Mouse (Mus musculus): ENCODE results near the gene Lrp6. TPM values are rescaled to one million over a fixed set of nuclear protein-coding genes. Genes with fewer than 3 reads are reported as not detected.
A peak's percentile ranks its signal among the peaks of the same experiment; 100 is the strongest.

Lrp6 gene
- polyA plus RNA-seq, 1 experiment from 2014 or later, result 22.5 TPM

DNA sequence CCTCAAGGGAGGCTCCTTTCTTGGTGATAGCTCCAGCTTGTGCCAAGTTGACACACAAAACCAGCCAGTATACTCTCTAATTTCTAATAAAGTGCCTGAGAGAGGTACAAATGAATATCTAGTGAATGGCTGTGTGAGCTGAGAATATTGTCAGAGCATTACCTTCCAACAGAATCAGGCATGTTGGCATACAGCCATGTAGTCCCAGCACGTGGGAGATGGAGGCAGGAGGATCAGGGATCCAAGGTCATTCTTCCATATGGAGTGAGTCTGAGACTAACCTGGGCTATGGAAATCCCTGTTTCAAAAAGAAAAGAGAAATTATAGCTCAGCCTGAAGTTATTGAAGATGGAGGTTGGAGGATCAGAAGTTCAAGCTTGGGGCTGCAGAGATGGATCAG is 32.5 kb upstream of the Lrp6 start:
- 67% methylated on average over 1 of the region's 1 CpGs for WGBS
- no peak overlapping the region for H3K4me2 ChIP-seq
- no peaks in the 10 kb centered on the region for H3K27me3 ChIP-seq
- H3K4me1 ChIP-seq, result no peaks in the 10 kb centered on the region
- no peak for ATAC-seq
- no peak overlapping the region for H3K9ac ChIP-seq
- no peaks in the 10 kb centered on the region for H3K36me3 ChIP-seq (ENCODE audit: poor library complexity, severe bottlenecking)
- no peaks in the 10 kb centered on the region for H3K9me3 ChIP-seq (replicated peaks)
- H3K27ac ChIP-seq, result no peak overlapping the region
- H3K4me3 ChIP-seq, result no peak overlapping the region

- no peaks in the 10 kb centered on the region for H3K27me3 ChIP-seq
- no peaks in the 10 kb centered on the region for H3K9me3 ChIP-seq (replicated peaks)
- no peak overlapping the region for H3K4me3 ChIP-seq
- no peaks in the 10 kb centered on the region for H3K36me3 ChIP-seq (ENCODE audit: poor library complexity, severe bottlenecking)
- no peaks in the 10 kb centered on the region for H3K4me1 ChIP-seq
- H3K9ac ChIP-seq, result no peak overlapping the region
- no peak for ATAC-seq
- no peak overlapping the region for H3K27ac ChIP-seq
- WGBS, result 91% methylated on average over 6 of the region's 6 CpGs
- H3K4me2 ChIP-seq, result no peak overlapping the region
Observed at GRCm38 (mm10) chr6:134597651-134598229, 31.0 kb upstream of the Lrp6 start.

DNA sequence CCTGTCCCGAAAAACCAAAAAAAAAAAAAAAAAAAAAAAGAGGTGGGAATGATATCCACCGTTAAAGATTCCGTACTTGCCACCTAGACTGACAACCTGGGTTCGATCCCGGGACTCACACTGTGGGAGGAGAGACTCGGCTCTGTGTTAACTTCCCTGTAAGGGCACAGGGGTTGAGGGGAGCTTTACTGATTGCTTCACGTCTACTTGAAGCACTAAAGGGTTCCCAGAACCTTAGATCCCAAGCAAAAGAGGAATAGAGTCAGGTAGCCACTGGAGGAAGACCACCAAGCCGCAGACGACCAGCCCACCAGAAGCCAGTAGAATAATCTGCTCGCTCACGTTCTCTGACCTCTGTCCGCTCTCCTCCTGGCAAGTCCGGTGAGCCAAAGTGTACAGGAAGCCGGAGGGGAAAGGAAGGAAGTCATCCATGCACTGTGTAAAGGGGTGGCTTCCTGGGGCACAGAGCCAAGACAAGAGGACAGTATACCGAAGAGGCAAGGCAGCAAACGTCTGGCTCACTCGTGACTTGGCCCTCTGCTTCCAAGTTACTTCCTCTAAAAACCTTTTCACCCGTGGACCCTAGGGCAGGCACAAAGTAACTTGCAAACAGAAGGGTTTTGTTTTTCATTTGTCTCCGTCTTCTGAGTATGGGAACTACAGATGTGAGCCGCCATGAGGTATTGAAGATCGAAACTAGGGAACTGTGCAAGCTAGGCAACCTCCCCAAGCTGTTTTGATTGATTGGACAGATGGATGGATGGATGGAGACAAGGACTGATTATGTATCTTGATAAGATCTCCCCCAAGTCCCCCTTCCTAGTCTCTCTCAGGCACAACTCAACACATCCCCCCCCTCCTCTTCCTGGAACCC is 28.0 kb upstream of the Lrp6 start:
- Histone ChIP-seq H3K36me3 (ENCODE audit: poor library complexity, severe bottlenecking) (no peaks in the 10 kb centered on the region), H3K4me1 (no peaks in the 10 kb centered on the region), H3K4me2 (no peak overlapping the region), H3K9ac (no peak overlapping the region), H3K4me3 (no peak overlapping the region), H3K9me3 (replicated peaks) (no peaks in the 10 kb centered on the region), H3K27me3 (no peaks in the 10 kb centered on the region), H3K27ac (no peak overlapping the region)
- 90% methylated on average over 20 of the region's 21 CpGs for WGBS
- no peak for ATAC-seq

DNA sequence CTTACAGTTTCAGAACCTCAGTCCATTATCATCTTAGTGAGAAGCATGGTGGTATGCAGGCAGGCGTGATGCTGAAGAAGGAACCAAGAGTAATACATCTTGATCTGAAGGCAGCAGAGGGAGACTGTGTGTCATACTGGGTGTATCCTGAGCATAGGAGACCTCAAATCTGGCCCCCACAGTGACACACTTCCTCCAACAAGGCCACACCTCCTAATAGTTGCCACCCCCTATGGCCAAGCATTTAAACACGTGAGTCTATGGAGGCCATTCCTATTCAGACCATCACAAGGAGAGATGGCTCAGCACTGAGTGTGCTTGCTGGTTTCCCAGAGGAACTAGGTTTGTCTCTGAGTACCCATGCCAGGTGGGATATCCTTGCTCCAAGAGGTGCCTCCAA is 24.8 kb upstream of the Lrp6 start:
- Histone ChIP-seq H3K27ac (no peak overlapping the region), H3K36me3 (ENCODE audit: poor library complexity, severe bottlenecking) (no peaks in the 10 kb centered on the region), H3K4me1 (no peaks in the 10 kb centered on the region), H3K4me3 (no peak overlapping the region), H3K4me2 (no peak overlapping the region), H3K9ac (no peak overlapping the region), H3K9me3 (replicated peaks) (no peaks in the 10 kb centered on the region), H3K27me3 (no peaks in the 10 kb centered on the region)
- ATAC-seq, result no peak
- 82% methylated on average over 2 of the region's 2 CpGs for WGBS

DNA sequence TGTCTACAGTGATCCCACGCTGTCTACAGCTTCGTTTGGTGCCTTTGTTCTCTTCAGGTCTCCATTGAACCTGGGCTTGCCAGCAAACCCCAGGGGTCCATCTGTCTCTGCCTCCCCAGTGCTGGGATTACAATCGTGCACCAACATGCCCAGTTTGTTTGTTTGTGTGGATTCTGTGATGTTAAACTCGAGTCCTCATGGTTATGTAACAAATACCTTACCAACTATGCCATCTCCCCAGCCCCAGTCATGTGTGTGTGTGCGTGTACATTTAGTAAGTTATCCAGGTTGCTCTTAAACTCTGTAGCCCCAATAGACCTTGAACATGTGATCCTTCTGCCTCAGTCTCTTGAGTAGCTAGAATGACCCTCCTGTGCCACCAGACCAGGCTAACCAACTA is 19.5 kb upstream of the Lrp6 start:
- H3K9me3 ChIP-seq (replicated peaks), result no peaks in the 10 kb centered on the region
- no peak overlapping the region for H3K4me2 ChIP-seq
- no peak for ATAC-seq
- no peaks in the 10 kb centered on the region for H3K36me3 ChIP-seq (ENCODE audit: poor library complexity, severe bottlenecking)
- 72% methylated on average over 5 of the region's 5 CpGs for WGBS
- H3K4me3 ChIP-seq, result no peak overlapping the region
- no peaks in the 10 kb centered on the region for H3K4me1 ChIP-seq
- no peak overlapping the region for H3K27ac ChIP-seq
- H3K27me3 ChIP-seq, result no peaks in the 10 kb centered on the region
- no peak overlapping the region for H3K9ac ChIP-seq

- Histone ChIP-seq H3K27me3 (no peaks in the 10 kb centered on the region), H3K9me3 (replicated peaks) (no peaks in the 10 kb centered on the region), H3K4me1 (no peaks in the 10 kb centered on the region), H3K36me3 (ENCODE audit: poor library complexity, severe bottlenecking) (no peaks in the 10 kb centered on the region), H3K9ac (no peak overlapping the region), H3K27ac (no peak overlapping the region), H3K4me3 (no peak overlapping the region), H3K4me2 (no peak overlapping the region)
- no peak for ATAC-seq
- WGBS, result 97% methylated on average over 2 of the region's 2 CpGs
Observed at GRCm38 (mm10) chr6:134584616-134585015, 17.9 kb upstream of the Lrp6 start.

DNA sequence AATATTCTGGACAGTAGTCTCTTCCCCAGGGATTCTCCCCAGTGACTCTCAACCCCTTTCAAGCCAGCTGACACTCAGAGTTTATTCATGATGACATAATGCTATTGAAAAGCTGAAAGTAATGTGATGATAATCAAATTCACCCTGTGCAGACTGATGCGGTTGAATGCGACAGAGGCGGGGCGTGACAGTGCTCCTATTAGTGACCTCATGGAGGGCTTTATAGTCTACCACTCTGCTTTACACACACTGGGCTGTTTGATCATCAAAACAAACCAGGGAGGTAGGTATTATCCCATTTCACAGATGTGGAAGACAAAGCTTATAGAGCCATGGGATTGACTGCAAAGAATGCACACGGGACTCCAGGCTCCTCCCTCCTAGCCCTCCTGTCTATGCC is 15.3 kb upstream of the Lrp6 start:
- 61% methylated on average over 5 of the region's 5 CpGs for WGBS

DNA sequence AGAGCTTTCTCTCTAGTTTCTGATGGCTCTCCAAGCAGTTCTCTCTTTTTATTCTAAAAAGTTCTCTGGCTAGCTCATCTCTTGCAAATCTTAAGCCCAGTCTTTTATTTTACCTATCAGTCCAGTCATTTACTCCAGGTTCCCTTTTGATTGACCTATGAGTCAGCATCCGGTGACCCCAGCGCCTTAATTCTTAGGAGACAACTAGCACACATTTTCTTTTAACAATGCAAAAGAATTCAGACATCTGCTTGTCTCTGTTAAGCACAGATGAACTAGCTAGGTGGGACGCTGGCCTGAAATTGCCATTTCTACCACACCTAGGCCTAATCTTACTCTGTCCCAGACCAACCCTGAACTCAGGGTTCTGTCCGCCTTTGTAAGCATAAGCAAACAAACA is 12.7 kb upstream of the Lrp6 start:
- no peaks in the 10 kb centered on the region for H3K27me3 ChIP-seq
- WGBS, result 95% methylated on average over 4 of the region's 4 CpGs
- no peak overlapping the region for H3K4me3 ChIP-seq
- no peak overlapping the region for H3K27ac ChIP-seq
- no peaks in the 10 kb centered on the region for H3K36me3 ChIP-seq (ENCODE audit: poor library complexity, severe bottlenecking)
- H3K4me2 ChIP-seq, result no peak overlapping the region
- ATAC-seq, result no peak
- no peak overlapping the region for H3K9ac ChIP-seq
- no peaks in the 10 kb centered on the region for H3K4me1 ChIP-seq
- no peaks in the 10 kb centered on the region for H3K9me3 ChIP-seq (replicated peaks)

More for the DNA sequence above, 15.3 kb upstream of the Lrp6 start:
- no peaks in the 10 kb centered on the region for H3K36me3 ChIP-seq (ENCODE audit: poor library complexity, severe bottlenecking)
- H3K27ac ChIP-seq, result no peak overlapping the region
- H3K9me3 ChIP-seq (replicated peaks), result no peaks in the 10 kb centered on the region
- no peak for ATAC-seq
- H3K4me3 ChIP-seq, result no peak overlapping the region
- no peak overlapping the region for H3K4me2 ChIP-seq
- no peaks in the 10 kb centered on the region for H3K4me1 ChIP-seq
- no peaks in the 10 kb centered on the region for H3K27me3 ChIP-seq
- no peak overlapping the region for H3K9ac ChIP-seq

- Histone ChIP-seq H3K4me2 (no peak overlapping the region), H3K9ac (no peak overlapping the region), H3K9me3 (replicated peaks) (no peaks in the 10 kb centered on the region), H3K4me1 (no peaks in the 10 kb centered on the region), H3K27ac (no peak overlapping the region), H3K27me3 (no peaks in the 10 kb centered on the region), H3K4me3 (no peak overlapping the region), H3K36me3 (ENCODE audit: poor library complexity, severe bottlenecking) (no peaks in the 10 kb centered on the region)
- no peak for ATAC-seq
- 62% methylated on average over 6 of the region's 6 CpGs for WGBS
Observed at GRCm38 (mm10) chr6:134578039-134578438, 11.3 kb upstream of the Lrp6 start.

- Histone ChIP-seq H3K27ac (no peak overlapping the region), H3K9me3 (replicated peaks) (no peaks in the 10 kb centered on the region), H3K27me3 (no peaks in the 10 kb centered on the region), H3K9ac (no peak overlapping the region), H3K4me1 (no peaks in the 10 kb centered on the region), H3K4me3 (no peak overlapping the region), H3K4me2 (no peak overlapping the region), H3K36me3 (ENCODE audit: poor library complexity, severe bottlenecking) (no peaks in the 10 kb centered on the region)
- WGBS, result 57% methylated on average over 3 of the region's 3 CpGs
- no peak for ATAC-seq
Observed at GRCm38 (mm10) chr6:134575288-134575741, 8.6 kb upstream of the Lrp6 start.

DNA sequence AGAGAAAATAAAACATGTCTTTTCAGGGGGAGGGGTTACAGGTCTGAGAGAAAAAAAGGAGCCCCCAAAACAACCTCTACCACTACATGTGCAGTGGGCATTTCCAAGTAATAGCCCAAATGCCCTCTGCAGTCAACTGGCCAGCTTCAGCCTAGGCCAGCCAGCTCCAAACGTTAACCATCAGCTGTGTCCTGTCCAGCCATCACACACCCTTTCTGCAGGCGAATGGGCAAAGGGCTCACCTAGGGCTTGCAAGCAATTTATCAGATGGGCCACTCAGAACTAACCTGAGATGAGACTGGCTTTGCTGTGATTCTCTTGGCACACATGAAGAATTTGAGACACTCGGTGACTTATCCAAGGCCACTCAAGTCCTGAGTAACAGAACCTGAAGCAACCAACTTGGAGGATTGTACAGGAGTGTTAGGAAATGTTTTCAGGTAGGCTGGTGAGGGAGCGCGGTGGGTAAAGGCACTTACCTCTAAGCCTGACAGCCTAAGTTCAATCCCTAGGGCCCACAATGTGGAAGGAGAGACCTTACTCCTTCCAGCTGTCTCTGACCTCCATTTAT is 1.3 kb upstream of the Lrp6 start:
- Histone ChIP-seq H3K27me3 (no peaks in the 10 kb centered on the region), H3K9me3 (replicated peaks) (no peaks in the 10 kb centered on the region), H3K27ac (no peak overlapping the region), H3K9ac (no peak overlapping the region), H3K4me3 (no peak overlapping the region), H3K4me1 (peaks cover 20% of the 10 kb centered on the region), H3K36me3 (ENCODE audit: poor library complexity, severe bottlenecking) (no peaks in the 10 kb centered on the region), H3K4me2 (no peak overlapping the region)
- WGBS, result 83% methylated on average over 5 of the region's 5 CpGs
- no peak for ATAC-seq

DNA sequence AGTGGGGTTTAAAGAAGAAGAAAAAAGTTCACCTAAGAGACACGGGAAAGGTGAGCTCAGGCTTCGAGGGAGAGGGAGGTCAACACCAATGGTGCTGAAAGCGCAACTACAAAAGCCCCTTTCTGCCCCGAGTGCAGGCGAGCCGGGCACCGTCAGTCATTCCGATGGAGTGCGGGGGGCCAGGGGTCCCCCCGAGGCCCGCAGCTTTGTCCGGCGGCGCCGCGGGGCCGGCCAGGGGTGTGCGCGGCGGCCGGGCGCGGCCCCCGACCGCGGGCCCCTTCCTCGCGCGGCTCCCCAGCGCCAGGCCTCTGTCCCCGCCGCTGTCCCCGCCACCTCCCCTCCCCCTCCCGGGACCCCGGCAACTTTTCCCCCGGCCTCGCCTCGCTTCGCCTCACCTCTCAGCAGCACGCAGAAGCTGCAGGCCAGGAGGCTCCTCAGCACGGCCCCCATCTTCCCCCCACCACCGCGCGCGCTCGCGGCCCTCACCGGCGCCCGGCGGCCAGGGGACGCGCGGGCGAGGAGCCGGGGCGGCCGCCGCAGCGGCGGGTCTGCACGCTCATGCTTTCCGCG is 432 bp downstream of the Lrp6 start:
- Histone ChIP-seq H3K27ac (peak overlapping the region; percentile 100), H3K4me3 (peak overlapping the region; percentile 96), H3K36me3 (ENCODE audit: poor library complexity, severe bottlenecking) (no peaks in the 10 kb centered on the region), H3K9me3 (replicated peaks) (no peaks in the 10 kb centered on the region), H3K27me3 (no peaks in the 10 kb centered on the region), H3K4me2 (peak overlapping the region; percentile 88), H3K9ac (peak overlapping the region; percentile 98), H3K4me1 (peaks cover 23% of the 10 kb centered on the region)
- WGBS, result under 1% methylated on average over 31 of the region's 64 CpGs
- peak; percentile 75 for ATAC-seq
